Mouse (Mus musculus) neural tube, embryonic 12.5 days (tissue): ENCODE data around the gene Cat. TPM values are rescaled to one million over a fixed set of nuclear protein-coding genes. Genes with fewer than 3 reads are reported as not detected.
A peak's percentile ranks its signal among the peaks of the same experiment; 100 is the strongest.

ENCODE experiments used
- ATAC-seq: fragments of 200-750 bp; cut with Nextera tagmentation; 2 replicates; pipeline ENCODE4 v1.8.0; 2017; ENCODE audit warnings: low read depth, mild to moderate bottlenecking, moderate TSS enrichment, moderate library complexity; ENCODE audit not compliant: low FRiP score
- H3K27ac ChIP-seq: fragments of 300-500 bp; sonication (generic); 2 replicates; pipeline ENCODE4 v1.5.1; 2016
- H3K27me3 ChIP-seq: fragments of 300-500 bp; sonication (generic); replicated peaks from 2 replicates; pipeline ENCODE4 v1.6.1; 2016; ENCODE audit warnings: mild to moderate bottlenecking
- H3K36me3 ChIP-seq: fragments of 300-500 bp; sonication (generic); 2 replicates; pipeline ENCODE4 v1.6.1; 2016; ENCODE audit warnings: mild to moderate bottlenecking
- H3K4me1 ChIP-seq: fragments of 300-500 bp; sonication (generic); 2 replicates; pipeline ENCODE4 v1.6.1; 2016
- H3K4me2 ChIP-seq: fragments of 300-500 bp; sonication (generic); replicated peaks from 2 replicates; pipeline ENCODE4 v1.6.1; 2016; ENCODE audit warnings: mild to moderate bottlenecking
- H3K4me3 ChIP-seq: fragments of 300-500 bp; sonication (generic); 2 replicates; pipeline ENCODE4 v1.5.1; 2016
- H3K9ac ChIP-seq: fragments of 300-500 bp; sonication (generic); 2 replicates; pipeline ENCODE4 v1.6.1; 2016; ENCODE audit warnings: mild to moderate bottlenecking
- H3K9me3 ChIP-seq: fragments of 300-500 bp; sonication (generic); 2 replicates; pipeline ENCODE4 v1.6.1; 2016; ENCODE audit warnings: mild to moderate bottlenecking
- WGBS: fragments of 180-500 bp; shearing (Covaris S2); methylation state at CpG from one replicate; pipeline ENCODE4 v1.1.7; 2016; 5-methylcytosine and 5-hydroxymethylcytosine counted together
- polyA plus RNA-seq: library from polyadenylated mRNA; unstranded; fragments of >200 nt; fragmentation: Nextera tagmentation; extraction: Ambion mirVana; gene quantifications from 2 replicates; pipeline ENCODE4 v1.2.1, GENCODE M21; 2016

Cat gene
- polyA plus RNA-seq, 1 experiment from 2014 or later: 97.1 TPM

- Histone ChIP-seq H3K36me3 (peaks cover 45% of the 10 kb centered on the region), H3K9me3 (no peaks in the 10 kb centered on the region), H3K4me3 (no peak overlapping the region), H3K4me2 (no peak overlapping the region), H3K9ac (no peak overlapping the region), H3K27ac (no peak overlapping the region), H3K4me1 (0 out of 2 replicates have a peak, but pooled peaks cover 3% of the 10 kb centered on the region), H3K27me3 (no peaks in the 10 kb centered on the region)
- no peak for ATAC-seq
- 90% methylated on average over 5 of the region's 5 CpGs for WGBS
Measured at GRCm38 (mm10) chr2:103452550-103452949, 32.4 kb downstream of the Cat start.

GRCm38 (mm10) chr2:103450267-103450666 is 34.7 kb downstream of the Cat start:
- Histone ChIP-seq H3K4me2 (no peak overlapping the region), H3K9me3 (no peaks in the 10 kb centered on the region), H3K9ac (no peak overlapping the region), H3K4me1 (0 out of 2 replicates have a peak, but pooled peaks cover 3% of the 10 kb centered on the region), H3K36me3 (peaks cover 28% of the 10 kb centered on the region), H3K27me3 (no peaks in the 10 kb centered on the region; the same call in 1 of the 2 replicates), H3K4me3 (no peak overlapping the region), H3K27ac (no peak overlapping the region)
- 90% methylated on average over 8 of the region's 8 CpGs for WGBS
- ATAC-seq: no peak

DNA sequence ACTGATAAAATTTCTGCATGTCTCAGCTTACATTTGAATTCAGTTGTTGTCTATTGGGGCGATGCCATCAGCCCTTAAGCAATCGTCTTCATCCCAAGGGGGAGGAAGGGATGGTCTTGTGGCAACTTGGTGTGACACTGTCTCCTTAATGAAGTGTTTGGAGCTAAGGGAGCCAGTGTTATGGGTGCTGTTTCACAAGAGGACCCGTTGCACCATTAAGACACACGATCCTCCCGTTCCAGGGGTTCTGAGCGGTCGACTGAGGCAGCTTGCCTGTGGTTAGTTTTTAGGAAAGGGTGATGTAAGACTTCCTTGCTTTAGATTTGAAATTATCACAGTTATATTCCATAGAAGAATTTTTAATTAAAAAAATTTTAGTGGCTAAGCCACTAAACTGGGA is 35.1 kb downstream of the Cat start:
- Histone ChIP-seq H3K9me3 (no peaks in the 10 kb centered on the region), H3K4me1 (0 out of 2 replicates have a peak, but pooled peaks cover 3% of the 10 kb centered on the region), H3K9ac (no peak overlapping the region), H3K4me3 (no peak overlapping the region), H3K27me3 (no peaks in the 10 kb centered on the region; the same call in 1 of the 2 replicates), H3K27ac (no peak overlapping the region), H3K36me3 (peaks cover 23% of the 10 kb centered on the region), H3K4me2 (no peak overlapping the region)
- 89% methylated on average over 7 of the region's 7 CpGs for WGBS
- no peak for ATAC-seq

DNA sequence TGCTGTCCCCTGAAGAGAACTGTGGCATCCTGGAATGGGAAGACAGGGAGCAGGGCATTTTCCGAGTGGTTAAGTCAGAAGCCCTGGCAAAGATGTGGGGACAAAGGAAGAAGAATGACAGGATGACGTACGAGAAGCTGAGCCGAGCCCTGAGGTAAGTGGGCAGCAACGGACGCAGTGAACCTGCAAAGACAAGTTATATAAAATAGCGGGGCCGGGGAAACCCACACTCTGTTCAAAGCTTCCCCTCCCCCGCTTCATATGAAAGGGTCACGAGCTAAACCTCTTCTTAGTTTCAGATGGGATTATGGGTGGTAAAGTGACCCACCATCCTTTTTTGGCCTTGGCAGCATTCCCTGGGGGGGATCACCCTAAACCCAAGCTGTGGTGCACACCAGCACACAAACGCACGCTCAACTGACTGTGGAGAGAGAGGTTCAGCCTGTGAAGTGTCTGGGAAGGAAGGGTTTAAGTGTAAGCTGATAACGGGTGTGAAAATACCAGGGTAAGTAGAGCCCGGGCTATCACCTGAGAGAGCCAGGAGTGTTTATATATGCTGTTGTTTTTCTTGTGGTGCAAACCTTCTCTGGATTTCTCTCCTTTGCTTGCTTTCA is 35.9 kb downstream of the Cat start:
- Histone ChIP-seq H3K27ac (no peak overlapping the region), H3K4me2 (no peak overlapping the region), H3K9me3 (no peaks in the 10 kb centered on the region), H3K27me3 (no peaks in the 10 kb centered on the region; the same call in 1 of the 2 replicates), H3K9ac (no peak overlapping the region), H3K4me1 (0 out of 2 replicates have a peak, but pooled peaks cover 3% of the 10 kb centered on the region), H3K36me3 (peaks cover 17% of the 10 kb centered on the region), H3K4me3 (no peak overlapping the region)
- WGBS: 67% methylated on average over 14 of the region's 14 CpGs
- ATAC-seq: no peak

DNA sequence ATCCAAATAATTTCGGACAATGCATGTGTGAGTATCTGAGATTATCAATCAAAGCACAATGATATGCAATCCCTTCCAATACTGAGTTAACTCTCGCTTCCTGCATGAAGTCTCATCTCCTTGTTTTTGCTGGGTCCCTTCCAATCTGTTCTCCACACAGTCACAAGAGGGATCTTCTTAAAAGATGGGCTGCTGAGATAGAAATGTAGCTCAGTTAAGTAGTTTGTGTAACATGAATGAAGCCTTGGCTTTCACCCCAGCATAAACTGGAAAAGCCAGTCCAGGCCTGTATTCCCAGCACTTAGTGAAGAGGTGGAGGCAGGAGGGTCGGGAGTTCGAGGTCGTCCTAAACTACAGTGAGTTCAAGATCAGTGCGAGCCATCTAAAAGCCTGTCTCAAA is 38.6 kb downstream of the Cat start:
- no peak overlapping the region for H3K4me2 ChIP-seq
- ATAC-seq: no peak
- H3K9me3 ChIP-seq: no peaks in the 10 kb centered on the region
- H3K9ac ChIP-seq: no peak overlapping the region
- 0 out of 2 replicates have a peak, but pooled peaks cover 3% of the 10 kb centered on the region for H3K4me1 ChIP-seq
- no peaks in the 10 kb centered on the region; the same call in 1 of the 2 replicates for H3K27me3 ChIP-seq
- WGBS: 89% methylated on average over 6 of the region's 6 CpGs
- H3K4me3 ChIP-seq: no peak overlapping the region
- no peak overlapping the region for H3K27ac ChIP-seq
- no peaks in the 10 kb centered on the region for H3K36me3 ChIP-seq

DNA sequence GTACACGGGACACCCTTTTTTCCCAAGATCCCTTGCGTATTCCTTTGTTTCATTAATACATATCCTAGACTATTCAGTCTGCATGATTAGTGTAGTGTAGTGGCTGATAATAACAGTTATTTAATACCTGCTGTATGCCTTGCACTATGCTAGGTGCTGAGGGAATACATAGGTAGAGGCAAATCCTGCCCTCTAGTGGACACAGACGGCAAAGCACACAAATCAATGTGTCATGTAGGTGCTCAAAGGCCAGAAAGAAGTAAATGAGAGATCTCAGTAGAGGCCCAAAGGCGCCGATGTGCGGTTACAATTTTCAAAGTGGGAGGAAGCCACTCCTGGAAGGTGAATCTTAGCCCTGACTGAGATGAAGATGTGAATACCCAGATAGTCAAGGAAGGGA is 39.2 kb downstream of the Cat start:
- Histone ChIP-seq H3K4me3 (no peak overlapping the region), H3K27ac (no peak overlapping the region), H3K9ac (no peak overlapping the region), H3K4me2 (no peak overlapping the region), H3K9me3 (no peaks in the 10 kb centered on the region), H3K4me1 (0 out of 2 replicates have a peak, but pooled peaks cover 3% of the 10 kb centered on the region), H3K36me3 (no peaks in the 10 kb centered on the region), H3K27me3 (no peaks in the 10 kb centered on the region; the same call in 1 of the 2 replicates)
- 65% methylated on average over 6 of the region's 6 CpGs for WGBS
- no peak for ATAC-seq

DNA sequence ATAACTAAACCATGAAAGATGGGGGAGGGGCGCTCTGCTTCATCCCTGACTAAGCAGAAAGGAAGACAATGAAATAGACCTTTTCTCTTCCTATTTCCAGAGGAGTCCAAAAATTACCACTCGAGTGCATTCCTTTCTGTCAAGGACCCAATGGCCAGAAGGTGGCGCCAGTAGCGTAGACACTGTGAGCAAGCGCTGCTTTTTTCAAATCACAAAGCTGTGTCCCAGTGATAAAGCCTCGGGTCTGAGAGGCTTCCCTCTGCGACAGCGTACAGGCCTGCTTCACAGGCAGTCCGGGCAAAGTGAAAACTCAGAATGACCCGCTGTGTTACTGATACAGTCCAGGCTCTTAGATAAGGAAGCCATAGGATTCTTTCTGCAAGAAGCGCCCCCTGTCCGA is 45.2 kb downstream of the Cat start:
- Histone ChIP-seq H3K4me2 (peak overlapping the region; percentile 57), H3K27me3 (no peaks in the 10 kb centered on the region), H3K27ac (no peak overlapping the region), H3K4me3 (0 out of 2 replicates have a peak overlapping the region, but pooled peaks have one; percentile 11), H3K9ac (peak overlapping the region; percentile 33; the same call in 1 of the 2 replicates), H3K9me3 (no peaks in the 10 kb centered on the region), H3K4me1 (no peaks in the 10 kb centered on the region), H3K36me3 (no peaks in the 10 kb centered on the region)
- 0 out of 2 replicates have a peak, but pooled peaks have one; percentile 9 for ATAC-seq
- WGBS: 5% methylated on average over 12 of the region's 12 CpGs

DNA sequence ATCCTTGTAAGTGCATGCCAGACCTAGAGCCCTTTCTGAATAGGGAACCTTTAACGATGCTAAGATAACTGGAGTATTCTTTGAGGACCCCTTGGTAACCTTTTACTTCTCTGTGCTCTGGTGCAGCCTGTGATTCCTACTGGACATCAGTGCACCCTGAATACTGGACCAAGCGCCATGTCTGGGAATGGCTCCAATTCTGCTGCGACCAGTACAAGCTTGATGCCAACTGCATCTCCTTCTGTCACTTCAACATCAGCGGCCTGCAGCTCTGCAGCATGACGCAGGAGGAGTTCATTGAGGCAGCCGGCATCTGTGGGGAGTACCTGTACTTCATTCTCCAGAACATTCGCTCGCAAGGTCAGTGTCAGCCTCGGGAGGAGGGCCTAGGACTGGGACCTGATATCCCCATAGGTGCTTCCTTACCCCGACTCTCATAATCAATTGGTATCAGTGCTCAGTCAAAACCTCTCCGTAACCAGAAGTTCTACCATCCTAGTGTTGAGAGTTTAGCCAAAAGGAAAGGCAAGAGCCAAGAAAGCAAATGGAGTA is 45.8 kb downstream of the Cat start:
- H3K27ac ChIP-seq: no peak overlapping the region
- no peak overlapping the region for H3K9ac ChIP-seq
- no peaks in the 10 kb centered on the region for H3K4me1 ChIP-seq
- no peaks in the 10 kb centered on the region for H3K36me3 ChIP-seq
- H3K4me3 ChIP-seq: no peak overlapping the region
- ATAC-seq: no peak
- H3K4me2 ChIP-seq: no peak overlapping the region
- H3K9me3 ChIP-seq: no peaks in the 10 kb centered on the region
- no peaks in the 10 kb centered on the region for H3K27me3 ChIP-seq
- 91% methylated on average over 11 of the region's 11 CpGs for WGBS

GRCm38 (mm10) chr2:103436534-103436933 is 48.4 kb downstream of the Cat start:
- WGBS: 46% methylated on average over 5 of the region's 5 CpGs
- H3K27ac ChIP-seq: no peak overlapping the region
- no peaks in the 10 kb centered on the region for H3K4me1 ChIP-seq
- no peak overlapping the region for H3K9ac ChIP-seq
- no peak for ATAC-seq
- H3K27me3 ChIP-seq: no peaks in the 10 kb centered on the region
- no peaks in the 10 kb centered on the region for H3K36me3 ChIP-seq
- H3K9me3 ChIP-seq: no peaks in the 10 kb centered on the region
- H3K4me2 ChIP-seq: no peak overlapping the region
- H3K4me3 ChIP-seq: no peak overlapping the region

- Histone ChIP-seq H3K27ac (no peak overlapping the region), H3K4me1 (no peaks in the 10 kb centered on the region), H3K4me2 (no peak overlapping the region), H3K27me3 (no peaks in the 10 kb centered on the region), H3K9me3 (no peaks in the 10 kb centered on the region), H3K4me3 (no peak overlapping the region), H3K36me3 (no peaks in the 10 kb centered on the region), H3K9ac (no peak overlapping the region)
- ATAC-seq: no peak
- WGBS: 81% methylated on average over 2 of the region's 2 CpGs
Measured at GRCm38 (mm10) chr2:103435110-103435509, 49.9 kb downstream of the Cat start.

DNA sequence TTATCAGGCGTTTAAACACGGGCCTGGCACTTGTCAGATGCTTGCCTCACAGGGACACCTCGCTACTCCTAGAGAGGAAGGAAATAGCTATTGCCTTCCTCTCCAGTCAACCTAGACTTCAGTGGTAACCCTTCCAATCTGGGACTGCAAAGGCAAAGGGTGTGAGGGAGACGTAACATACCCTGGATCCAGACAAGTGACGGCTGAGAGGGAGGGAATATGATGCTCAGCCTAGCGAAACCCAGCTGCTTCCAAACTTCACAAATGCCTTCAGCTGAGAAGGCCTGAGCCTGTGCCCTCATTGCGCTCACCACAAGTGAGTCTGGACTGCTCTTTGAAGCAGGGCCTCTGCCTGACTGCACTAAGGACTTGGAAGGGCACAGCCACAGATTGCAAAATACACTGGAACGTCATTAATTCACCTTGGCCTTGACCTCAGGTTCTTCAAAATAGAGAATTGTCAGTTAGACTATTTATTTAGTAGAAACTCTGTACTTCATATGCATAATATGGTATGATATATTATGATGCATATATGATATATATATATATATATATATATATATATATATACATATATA is 52.2 kb downstream of the Cat start:
- Histone ChIP-seq H3K9me3 (no peaks in the 10 kb centered on the region), H3K4me3 (no peak overlapping the region), H3K4me1 (no peaks in the 10 kb centered on the region), H3K27ac (no peak overlapping the region), H3K4me2 (no peak overlapping the region), H3K36me3 (no peaks in the 10 kb centered on the region), H3K27me3 (no peaks in the 10 kb centered on the region), H3K9ac (no peak overlapping the region)
- WGBS: 84% methylated on average over 8 of the region's 8 CpGs
- no peak for ATAC-seq

DNA sequence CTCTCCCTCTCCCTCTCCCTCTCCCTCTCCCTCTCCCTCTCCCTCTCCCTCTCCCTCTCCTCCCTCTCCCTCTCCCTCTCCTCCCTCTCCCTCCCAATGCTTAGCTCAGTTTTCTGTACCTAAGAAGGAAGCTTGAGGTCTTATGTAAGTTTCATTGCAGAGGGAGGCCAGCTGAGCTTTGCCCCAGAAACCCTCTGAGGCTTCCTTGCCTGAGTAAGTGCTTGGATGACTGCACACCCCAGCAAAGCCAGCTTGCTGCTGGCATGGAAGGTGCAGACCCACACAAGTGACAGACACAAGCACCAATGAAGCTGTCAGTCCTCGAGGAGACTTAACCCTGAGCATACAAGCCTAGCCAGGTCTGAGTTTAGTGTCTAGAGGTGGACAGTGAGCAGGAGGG is 54.2 kb downstream of the Cat start:
- no peak overlapping the region for H3K27ac ChIP-seq
- H3K27me3 ChIP-seq: no peaks in the 10 kb centered on the region
- ATAC-seq: no peak
- no peak overlapping the region for H3K9ac ChIP-seq
- WGBS: 69% methylated on average over 1 of the region's 1 CpGs
- no peak overlapping the region for H3K4me3 ChIP-seq
- H3K36me3 ChIP-seq: no peaks in the 10 kb centered on the region
- no peak overlapping the region for H3K4me2 ChIP-seq
- no peaks in the 10 kb centered on the region for H3K9me3 ChIP-seq
- H3K4me1 ChIP-seq: no peaks in the 10 kb centered on the region
